Mouse (Mus musculus): ENCODE measurements around the gene Sult2b1. TPM values are rescaled to one million over a fixed set of nuclear protein-coding genes. Genes with fewer than 3 reads are reported as not detected.

Gene Sult2b1
- polyA plus RNA-seq, 1 experiment from 2014 or later, result 3.7 TPM

DNA sequence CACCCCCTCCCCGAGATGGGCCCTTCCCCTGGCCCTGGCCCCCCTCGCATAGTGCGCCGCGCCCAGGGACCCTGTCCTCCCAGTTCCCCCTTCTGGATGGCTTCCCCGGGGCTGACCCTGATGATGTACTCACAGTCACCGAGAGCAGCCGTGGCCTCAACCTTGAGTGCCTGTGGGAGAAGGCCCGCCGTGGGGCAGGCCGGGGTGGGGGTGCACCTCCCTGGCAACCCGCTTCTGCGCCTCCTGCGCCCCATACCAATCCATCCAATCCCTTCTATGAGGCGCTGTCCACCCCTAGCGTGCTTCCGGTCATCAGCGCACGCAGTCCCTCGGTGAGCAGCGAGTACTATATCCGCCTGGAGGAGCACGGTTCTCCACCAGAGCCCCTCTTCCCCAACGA, 8.8 kb upstream of the Sult2b1 start:
- Histone ChIP-seq H3K9me3 (ENCODE audit: low read length) (no peaks in the 10 kb centered on the region), H3K4me2 (replicated peaks; ENCODE audit: low read depth, low read length) (no peak overlapping the region), H3K27me3 (replicated peaks; ENCODE audit: insufficient read depth, low read length) (no peaks in the 10 kb centered on the region; the same call in 1 of the 2 replicates), H3K4me1 (ENCODE audit: insufficient read depth, low read depth, low read length) (no peaks in the 10 kb centered on the region), H3K27ac (ENCODE audit: low read length) (no peak overlapping the region), H3K4me3 (ENCODE audit: low read depth, low read length) (no peak overlapping the region), H3K9ac (replicated peaks; ENCODE audit: low read depth) (no peak overlapping the region), H3K36me3 (ENCODE audit: insufficient read depth, low read length) (no peaks in the 10 kb centered on the region)
- DNase-seq (ENCODE audit: low spot score) (no peak), ATAC-seq (no peak)
- TF ChIP-seq CTCF (IDR thresholded peaks at IDR 0.05) (no peak), EP300 (IDR thresholded peaks at IDR 0.05) (no peak)
- WGBS, result 80% methylated on average over 24 of the region's 24 CpGs

DNA sequence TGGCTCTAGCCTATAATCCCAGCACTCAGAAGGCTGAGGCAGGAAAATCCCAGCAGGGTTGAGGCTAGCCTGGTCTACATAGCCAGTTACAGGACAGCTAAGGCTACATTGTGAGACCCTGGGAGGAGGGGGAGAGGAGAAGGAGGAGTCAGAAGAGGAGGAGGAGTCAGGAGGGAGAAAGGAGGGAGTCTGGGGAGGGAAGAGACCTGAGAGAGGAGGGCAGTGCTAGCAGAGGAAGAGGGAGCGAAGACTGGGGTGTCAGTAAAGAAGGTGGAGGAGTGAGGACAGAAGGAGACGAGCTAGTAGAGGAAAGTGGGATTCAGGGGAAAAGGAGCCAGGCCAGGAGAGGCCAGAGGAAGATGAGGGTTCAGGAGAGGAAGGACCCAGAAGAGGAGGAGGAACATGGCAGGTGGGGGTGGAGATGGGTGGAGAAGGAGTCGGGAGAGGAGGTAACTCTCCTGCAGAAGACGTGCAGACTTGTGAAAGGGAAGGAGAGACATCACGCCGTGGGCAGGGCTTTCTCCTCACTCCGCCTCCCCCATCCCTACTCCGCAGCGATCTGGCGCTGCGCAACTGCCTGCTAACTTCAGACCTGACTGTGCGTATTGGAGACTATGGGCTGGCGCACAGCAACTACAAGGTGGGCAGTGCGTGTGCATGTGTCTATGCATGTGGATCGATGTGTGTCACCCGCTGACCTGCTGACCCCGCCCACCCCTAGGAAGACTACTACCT, 7.5 kb upstream of the Sult2b1 start:
- DNase-seq (ENCODE audit: low spot score), result no peak
- WGBS, result 68% methylated on average over 17 of the region's 17 CpGs
- Histone ChIP-seq H3K9ac (replicated peaks; ENCODE audit: low read depth) (no peak overlapping the region), H3K27me3 (replicated peaks; ENCODE audit: insufficient read depth, low read length) (no peaks in the 10 kb centered on the region), H3K4me1 (ENCODE audit: insufficient read depth, low read depth, low read length) (no peaks in the 10 kb centered on the region), H3K9me3 (ENCODE audit: low read length) (no peaks in the 10 kb centered on the region), H3K27ac (ENCODE audit: low read length) (no peak overlapping the region), H3K4me3 (ENCODE audit: low read depth, low read length) (no peak overlapping the region), H3K4me2 (replicated peaks; ENCODE audit: low read depth, low read length) (no peak overlapping the region), H3K36me3 (ENCODE audit: insufficient read depth, low read length) (no peaks in the 10 kb centered on the region)
- ATAC-seq, result no peak
- TF ChIP-seq EP300 (IDR thresholded peaks at IDR 0.05) (no peak), CTCF (IDR thresholded peaks at IDR 0.05) (no peak)

DNA sequence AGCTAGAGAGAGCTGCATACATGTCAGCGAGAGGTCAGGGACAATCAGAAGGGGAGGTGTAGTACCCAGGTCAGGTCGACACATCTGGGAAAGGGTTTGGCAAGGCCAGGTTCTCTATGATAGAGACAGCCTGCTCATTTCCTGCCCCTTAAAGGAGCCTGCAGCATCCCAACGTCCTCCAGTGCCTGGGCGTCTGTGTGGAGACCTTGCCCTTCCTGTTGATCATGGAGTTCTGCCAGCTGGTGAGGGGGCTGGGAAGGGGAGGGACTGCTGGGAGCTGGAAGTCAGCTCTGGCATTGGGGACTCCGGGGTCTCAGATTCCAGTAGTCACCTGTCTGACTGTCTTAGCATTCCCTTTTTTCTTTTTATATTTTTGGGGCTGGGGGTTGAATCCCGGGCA, 6.3 kb upstream of the Sult2b1 start:
- ATAC-seq, result peak; percentile 47
- no peak for TF ChIP-seq CTCF (IDR thresholded peaks at IDR 0.05)

DNA sequence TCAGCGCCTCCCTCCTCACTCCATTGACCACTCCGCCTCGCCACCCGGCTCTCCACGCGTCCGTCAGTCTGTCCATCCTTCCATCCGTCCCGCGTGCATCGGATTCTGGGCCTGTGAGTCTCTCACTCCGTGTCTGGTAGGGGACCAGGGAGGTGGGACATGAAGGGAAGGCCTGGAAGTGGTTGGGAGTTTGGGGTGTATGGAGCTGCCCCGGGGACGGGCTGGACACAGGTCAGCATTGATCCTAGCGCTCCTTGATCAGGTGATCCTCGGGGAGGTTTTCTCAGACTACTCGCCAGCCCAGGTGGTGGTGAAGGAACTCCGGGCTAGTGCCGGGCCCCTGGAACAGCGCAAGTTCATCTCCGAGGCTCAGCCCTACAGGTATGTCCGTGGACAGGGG, 3.2 kb upstream of the Sult2b1 start:
- Histone ChIP-seq H3K9ac (replicated peaks; ENCODE audit: low read depth) (no peak overlapping the region), H3K27me3 (replicated peaks; ENCODE audit: insufficient read depth, low read length) (peaks cover 12% of the 10 kb centered on the region; the same call in 1 of the 2 replicates), H3K4me1 (ENCODE audit: insufficient read depth, low read depth, low read length) (peaks cover 4% of the 10 kb centered on the region; the same call in 1 of the 2 replicates), H3K36me3 (ENCODE audit: insufficient read depth, low read length) (no peaks in the 10 kb centered on the region), H3K27ac (ENCODE audit: low read length) (no peak overlapping the region), H3K4me2 (replicated peaks; ENCODE audit: low read depth, low read length) (no peak overlapping the region), H3K4me3 (ENCODE audit: low read depth, low read length) (no peak overlapping the region), H3K9me3 (ENCODE audit: low read length) (no peaks in the 10 kb centered on the region)
- WGBS, result 84% methylated on average over 22 of the region's 22 CpGs
- ATAC-seq (no peak), DNase-seq (ENCODE audit: low spot score) (no peak)
- TF ChIP-seq CTCF (IDR thresholded peaks at IDR 0.05), result no peak

More for the DNA sequence above, 6.3 kb upstream of the Sult2b1 start:
- Histone ChIP-seq H3K27ac (ENCODE audit: low read length) (no peak overlapping the region), H3K4me3 (ENCODE audit: low read depth, low read length) (no peak overlapping the region), H3K27me3 (replicated peaks; ENCODE audit: insufficient read depth, low read length) (0 out of 2 replicates have a peak, but pooled peaks cover 3% of the 10 kb centered on the region), H3K4me1 (ENCODE audit: insufficient read depth, low read depth, low read length) (no peaks in the 10 kb centered on the region; the same call in 1 of the 2 replicates), H3K36me3 (ENCODE audit: insufficient read depth, low read length) (no peaks in the 10 kb centered on the region), H3K9ac (replicated peaks; ENCODE audit: low read depth) (no peak overlapping the region), H3K9me3 (ENCODE audit: low read length) (no peaks in the 10 kb centered on the region), H3K4me2 (replicated peaks; ENCODE audit: low read depth, low read length) (no peak overlapping the region)
- peak; percentile 31 for DNase-seq (ENCODE audit: low spot score)
- 36% methylated on average over 6 of the region's 6 CpGs for WGBS

DNA sequence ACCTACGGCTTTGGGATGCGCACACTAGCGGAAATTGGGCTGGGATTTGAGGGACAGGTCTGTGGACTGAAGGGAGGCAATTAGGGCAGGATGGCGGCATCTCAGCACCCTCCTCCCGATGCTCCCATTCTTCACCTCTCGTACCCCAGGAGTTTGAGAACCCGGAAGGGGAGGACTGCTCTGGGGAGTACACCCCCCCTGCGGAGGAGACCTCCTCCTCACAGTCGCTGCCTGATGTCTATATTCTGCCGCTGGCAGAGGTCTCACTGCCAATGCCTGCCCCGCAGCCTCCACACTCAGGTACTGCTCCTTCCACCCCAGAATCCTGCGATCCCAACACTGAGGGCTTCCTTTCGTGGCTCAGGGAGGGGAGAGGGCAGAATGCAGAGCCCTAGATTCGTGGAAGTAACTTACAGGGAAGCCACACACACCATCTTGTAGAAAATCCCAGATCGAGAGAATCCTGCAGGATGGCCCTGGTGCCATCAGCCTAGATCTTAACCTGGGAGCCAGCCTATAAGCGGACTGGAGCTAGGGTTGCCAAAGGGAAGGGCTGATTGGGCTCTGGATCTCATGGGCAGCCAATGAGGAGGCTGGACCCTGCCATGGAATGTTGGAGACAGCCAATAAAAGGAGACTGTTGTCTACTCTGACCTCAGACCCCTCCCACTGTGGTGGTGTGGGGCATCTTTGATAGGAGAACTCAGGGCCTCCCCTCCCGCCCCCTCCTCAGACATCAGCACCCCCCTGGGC, 2.4 kb upstream of the Sult2b1 start:
- H3K4me3 ChIP-seq (ENCODE audit: low read depth, low read length), result 0 out of 2 replicates have a peak overlapping the region, but pooled peaks have one; percentile 0
- ATAC-seq (peak; percentile 55; the same call in 1 of the 2 replicates), DNase-seq (ENCODE audit: low spot score) (peak; percentile 52)
- H3K9me3 ChIP-seq (ENCODE audit: low read length), result no peaks in the 10 kb centered on the region
- peak overlapping the region; percentile 54 for H3K4me2 ChIP-seq (replicated peaks; ENCODE audit: low read depth, low read length)
- no peak overlapping the region for H3K27ac ChIP-seq (ENCODE audit: low read length)
- H3K4me1 ChIP-seq (ENCODE audit: insufficient read depth, low read depth, low read length), result peaks cover 4% of the 10 kb centered on the region; the same call in 1 of the 2 replicates
- 10% methylated on average over 15 of the region's 17 CpGs for WGBS
- peaks cover 12% of the 10 kb centered on the region; the same call in 1 of the 2 replicates for H3K27me3 ChIP-seq (replicated peaks; ENCODE audit: insufficient read depth, low read length)
- TF ChIP-seq CTCF (IDR thresholded peaks at IDR 0.05), result no peak
- no peak for TF ChIP-seq EP300 (IDR thresholded peaks at IDR 0.05)
- H3K9ac ChIP-seq (replicated peaks; ENCODE audit: low read depth), result no peak overlapping the region
- no peaks in the 10 kb centered on the region for H3K36me3 ChIP-seq (ENCODE audit: insufficient read depth, low read length)

DNA sequence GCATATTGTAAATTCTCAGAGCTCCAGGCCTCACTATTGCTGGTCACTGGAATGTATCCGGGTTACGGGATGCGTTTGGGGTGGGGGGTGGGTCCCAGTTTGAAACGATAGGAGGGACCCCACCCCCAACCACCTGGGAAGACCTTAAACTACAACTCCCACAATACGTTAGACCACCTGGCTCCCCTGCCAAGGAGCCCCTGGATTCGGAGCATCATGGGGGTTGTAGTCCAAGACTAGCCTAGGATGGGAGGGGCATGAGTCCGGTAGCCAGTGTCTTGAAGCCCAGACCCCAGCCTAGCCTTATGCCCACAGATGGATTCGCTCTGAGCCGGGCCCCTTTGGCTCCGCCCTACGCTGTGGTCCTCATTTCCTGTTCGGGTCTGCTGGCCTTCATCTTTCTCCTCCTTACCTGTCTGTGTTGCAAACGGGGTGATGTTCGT, 1.7 kb upstream of the Sult2b1 start:
- TF ChIP-seq EP300 (IDR thresholded peaks at IDR 0.05), result no peak
- no peak for TF ChIP-seq CTCF (IDR thresholded peaks at IDR 0.05)
- H3K9ac ChIP-seq (replicated peaks; ENCODE audit: low read depth), result no peak overlapping the region
- H3K4me1 ChIP-seq (ENCODE audit: insufficient read depth, low read depth, low read length), result peaks cover 4% of the 10 kb centered on the region; the same call in 1 of the 2 replicates
- peaks cover 12% of the 10 kb centered on the region; the same call in 1 of the 2 replicates for H3K27me3 ChIP-seq (replicated peaks; ENCODE audit: insufficient read depth, low read length)
- no peaks in the 10 kb centered on the region for H3K9me3 ChIP-seq (ENCODE audit: low read length)
- H3K4me2 ChIP-seq (replicated peaks; ENCODE audit: low read depth, low read length), result peak overlapping the region; percentile 54
- no peak for ATAC-seq
- 2% methylated on average over 14 of the region's 14 CpGs for WGBS
- H3K36me3 ChIP-seq (ENCODE audit: insufficient read depth, low read length), result no peaks in the 10 kb centered on the region
- 0 out of 2 replicates have a peak overlapping the region, but pooled peaks have one; percentile 0 for H3K4me3 ChIP-seq (ENCODE audit: low read depth, low read length)
- DNase-seq (ENCODE audit: low spot score), result no peak
- no peak overlapping the region for H3K27ac ChIP-seq (ENCODE audit: low read length)
